Mouse (Mus musculus) limb, embryonic 15.5 days (tissue): ENCODE data around the gene Stard9. TPM values are rescaled to one million over a fixed set of nuclear protein-coding genes. Genes with fewer than 3 reads are reported as not detected.
"Not testable (repeated sequence)": the region's sequence is repeated elsewhere in the genome, so short reads cannot be mapped to it uniquely, and the experiment has no call there.

Experiments used
- ATAC-seq: fragments of 200-750 bp; cut with Nextera tagmentation; 2 replicates; pipeline ENCODE4 v1.8.0; 2017; ENCODE audit warnings: low read depth, moderate TSS enrichment; ENCODE audit not compliant: insufficient number of reproducible peaks, low FRiP score, low TSS enrichment
- H3K27ac ChIP-seq: fragments of 300-500 bp; sonication (generic); 2 replicates; pipeline ENCODE4 v1.5.1; 2015; ENCODE audit warnings: moderate library complexity, mild to moderate bottlenecking, inconsistent platforms
- H3K27me3 ChIP-seq: fragments of 300-500 bp; sonication (generic); 2 replicates; pipeline ENCODE4 v1.6.1; 2015; ENCODE audit warnings: inconsistent platforms
- H3K36me3 ChIP-seq: fragments of 300-500 bp; sonication (generic); 2 replicates; pipeline ENCODE4 v1.6.1; 2015; ENCODE audit warnings: inconsistent platforms
- H3K4me1 ChIP-seq: fragments of 300-500 bp; sonication (generic); 2 replicates; pipeline ENCODE4 v1.6.1; 2015; ENCODE audit warnings: inconsistent platforms
- H3K4me2 ChIP-seq: fragments of 300-500 bp; sonication (generic); 2 replicates; pipeline ENCODE4 v1.6.1; 2015; ENCODE audit warnings: mild to moderate bottlenecking, inconsistent platforms
- H3K4me3 ChIP-seq: fragments of 300-500 bp; sonication (generic); 2 replicates; pipeline ENCODE4 v1.5.1; 2015; ENCODE audit warnings: mild to moderate bottlenecking, inconsistent platforms
- H3K9ac ChIP-seq: fragments of 300-500 bp; sonication (generic); 2 replicates; pipeline ENCODE4 v1.6.1; 2015; ENCODE audit warnings: inconsistent platforms
- H3K9me3 ChIP-seq: fragments of 300-500 bp; sonication (generic); 2 replicates; pipeline ENCODE4 v1.6.1; 2016; ENCODE audit warnings: inconsistent platforms
- WGBS: fragments of 180-500 bp; shearing (Covaris S2); methylation state at CpG from one replicate; pipeline ENCODE4 v1.1.7; 2015; 5-methylcytosine and 5-hydroxymethylcytosine counted together
- polyA plus RNA-seq: library from polyadenylated mRNA; unstranded; fragments of >200 nt; fragmentation: Nextera tagmentation; extraction: Ambion mirVana; gene quantifications from 2 replicates; pipeline ENCODE4 v1.2.1, GENCODE M21; 2015

Gene Stard9
- polyA plus RNA-seq, 1 experiment from 2014 or later = 7.5 TPM

DNA sequence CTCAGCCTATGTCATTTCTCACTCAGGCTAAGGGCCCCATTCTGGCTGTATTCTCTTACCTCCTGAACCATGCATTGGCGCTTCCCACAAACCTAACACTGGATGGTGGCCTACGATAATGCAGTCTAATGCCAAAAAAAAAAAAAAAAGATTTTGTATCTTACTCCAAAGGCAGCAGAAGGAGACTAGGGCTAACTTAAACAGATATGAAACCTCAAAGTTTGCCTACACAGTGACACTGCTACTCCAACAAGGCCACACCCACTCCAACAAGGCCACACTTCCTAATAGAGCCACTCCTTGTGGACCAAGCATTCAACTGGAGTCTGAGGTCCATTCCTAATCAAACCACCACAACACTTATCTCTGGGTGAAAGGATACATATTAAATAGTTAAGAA lies 27.8 kb downstream of the Stard9 start:
- no peak overlapping the region for H3K4me3 ChIP-seq
- WGBS = 100% methylated on average over 2 of the region's 2 CpGs
- H3K27me3 ChIP-seq = no peaks in the 10 kb centered on the region
- H3K27ac ChIP-seq = no peak overlapping the region
- H3K9ac ChIP-seq = no peak overlapping the region
- H3K4me1 ChIP-seq = no peaks in the 10 kb centered on the region
- no peaks in the 10 kb centered on the region for H3K9me3 ChIP-seq
- ATAC-seq = no peak
- H3K36me3 ChIP-seq = no peaks in the 10 kb centered on the region
- no peak overlapping the region for H3K4me2 ChIP-seq

DNA sequence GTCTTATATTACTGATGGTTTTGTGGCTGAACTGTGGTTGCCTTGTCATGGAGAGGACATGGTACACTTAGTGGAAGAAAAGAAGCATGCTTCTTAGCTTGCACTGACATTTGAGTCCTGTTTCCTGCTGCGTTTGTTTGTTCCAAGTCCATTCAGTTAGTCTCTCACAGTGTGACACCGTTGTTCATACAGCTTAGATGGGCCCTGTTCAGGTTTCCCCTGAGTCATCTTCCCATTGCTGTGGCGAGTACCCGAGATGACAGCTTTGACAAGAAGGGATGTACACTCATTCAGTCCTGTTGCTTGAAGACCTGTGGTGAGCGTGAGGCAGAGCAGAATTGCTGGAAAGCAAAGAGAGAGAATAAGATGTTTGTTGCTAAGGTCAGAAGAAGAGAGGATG lies 29.6 kb downstream of the Stard9 start:
- Histone ChIP-seq H3K27me3 (no peaks in the 10 kb centered on the region), H3K9ac (no peak overlapping the region), H3K4me2 (no peak overlapping the region), H3K4me3 (no peak overlapping the region), H3K9me3 (no peaks in the 10 kb centered on the region), H3K4me1 (no peaks in the 10 kb centered on the region), H3K36me3 (no peaks in the 10 kb centered on the region), H3K27ac (no peak overlapping the region)
- no peak for ATAC-seq
- 78% methylated on average over 5 of the region's 5 CpGs for WGBS

DNA sequence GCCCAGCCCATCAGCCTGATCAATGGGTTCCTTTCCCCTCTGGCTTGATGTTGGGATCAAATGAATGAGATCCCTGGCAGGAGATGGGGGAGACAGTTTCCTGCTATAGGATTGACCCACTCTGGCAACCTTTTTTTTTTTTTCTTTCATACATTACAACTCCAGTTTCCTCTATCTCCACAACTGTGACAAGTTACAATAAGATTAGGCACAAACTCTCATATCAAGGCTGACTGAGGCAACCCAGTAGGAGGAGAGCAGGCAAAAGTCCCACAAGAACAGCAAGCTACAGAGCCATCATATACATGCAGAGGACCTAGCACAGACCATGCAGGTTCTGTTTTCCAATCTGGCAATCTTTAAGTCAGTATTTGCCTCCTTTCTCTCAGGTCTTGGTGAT lies 30.4 kb downstream of the Stard9 start:
- Histone ChIP-seq H3K36me3 (no peaks in the 10 kb centered on the region), H3K9me3 (no peaks in the 10 kb centered on the region), H3K9ac (no peak overlapping the region), H3K4me1 (no peaks in the 10 kb centered on the region), H3K4me2 (no peak overlapping the region), H3K27me3 (no peaks in the 10 kb centered on the region), H3K27ac (no peak overlapping the region), H3K4me3 (no peak overlapping the region)
- ATAC-seq = no peak

DNA sequence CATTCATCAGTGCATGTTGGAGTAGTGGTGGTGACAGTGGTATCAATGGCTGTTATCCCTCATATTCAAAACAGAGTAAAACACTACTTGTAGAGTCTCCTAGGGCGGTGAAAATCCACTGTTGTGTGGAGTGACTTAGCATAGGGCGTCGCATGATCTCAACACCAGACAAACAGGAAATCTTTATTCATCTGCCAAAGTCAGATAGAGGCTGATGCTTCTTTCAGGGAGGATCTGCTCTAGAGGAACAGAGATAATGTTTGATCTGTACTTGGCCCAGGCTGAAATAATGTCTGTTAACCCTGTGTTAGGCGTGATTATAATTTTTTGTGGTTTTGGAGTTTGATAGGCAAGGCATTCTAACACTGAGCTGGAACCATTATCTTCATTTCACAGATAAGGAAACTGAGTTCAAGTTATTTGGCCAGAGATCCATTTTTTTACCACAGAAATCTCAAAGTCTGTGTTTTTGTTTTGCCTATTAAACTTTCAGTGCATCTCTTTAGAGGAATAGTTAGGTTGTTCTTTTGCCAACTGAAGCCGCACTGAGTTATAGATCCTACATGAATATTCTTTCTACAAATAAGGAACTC lies 31.7 kb downstream of the Stard9 start:
- WGBS = 81% methylated on average over 5 of the region's 5 CpGs
- Histone ChIP-seq H3K27ac (no peak overlapping the region), H3K4me1 (no peaks in the 10 kb centered on the region), H3K27me3 (no peaks in the 10 kb centered on the region), H3K9ac (no peak overlapping the region), H3K4me2 (no peak overlapping the region), H3K9me3 (no peaks in the 10 kb centered on the region), H3K36me3 (no peaks in the 10 kb centered on the region), H3K4me3 (no peak overlapping the region)
- ATAC-seq = no peak

DNA sequence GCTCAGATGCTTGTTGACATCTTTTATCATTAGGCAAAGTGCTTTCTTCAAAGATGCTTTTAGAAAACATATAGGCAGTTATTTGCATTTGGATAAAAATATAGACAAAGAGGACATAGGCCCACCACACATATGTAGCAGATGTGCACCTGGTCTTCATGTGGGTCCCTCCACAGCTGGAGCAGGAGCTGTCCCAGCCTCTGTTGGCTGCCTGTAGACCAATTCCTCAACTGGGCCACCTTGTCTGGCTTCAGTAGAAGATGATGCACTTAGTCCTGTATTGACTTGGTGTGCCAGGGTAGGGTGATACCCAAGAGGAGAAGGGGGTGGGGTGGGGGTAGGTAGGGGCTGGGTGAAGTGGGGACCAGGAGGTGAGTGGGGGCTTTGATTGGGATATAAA lies 33.8 kb downstream of the Stard9 start:
- no peaks in the 10 kb centered on the region for H3K4me1 ChIP-seq
- H3K9me3 ChIP-seq = no peaks in the 10 kb centered on the region
- no peak overlapping the region for H3K4me3 ChIP-seq
- no peak overlapping the region for H3K27ac ChIP-seq
- peaks cover 9% of the 10 kb centered on the region; the same call in 1 of the 2 replicates for H3K36me3 ChIP-seq
- no peak overlapping the region for H3K9ac ChIP-seq
- H3K4me2 ChIP-seq = no peak overlapping the region
- no peak for ATAC-seq
- no peaks in the 10 kb centered on the region for H3K27me3 ChIP-seq

DNA sequence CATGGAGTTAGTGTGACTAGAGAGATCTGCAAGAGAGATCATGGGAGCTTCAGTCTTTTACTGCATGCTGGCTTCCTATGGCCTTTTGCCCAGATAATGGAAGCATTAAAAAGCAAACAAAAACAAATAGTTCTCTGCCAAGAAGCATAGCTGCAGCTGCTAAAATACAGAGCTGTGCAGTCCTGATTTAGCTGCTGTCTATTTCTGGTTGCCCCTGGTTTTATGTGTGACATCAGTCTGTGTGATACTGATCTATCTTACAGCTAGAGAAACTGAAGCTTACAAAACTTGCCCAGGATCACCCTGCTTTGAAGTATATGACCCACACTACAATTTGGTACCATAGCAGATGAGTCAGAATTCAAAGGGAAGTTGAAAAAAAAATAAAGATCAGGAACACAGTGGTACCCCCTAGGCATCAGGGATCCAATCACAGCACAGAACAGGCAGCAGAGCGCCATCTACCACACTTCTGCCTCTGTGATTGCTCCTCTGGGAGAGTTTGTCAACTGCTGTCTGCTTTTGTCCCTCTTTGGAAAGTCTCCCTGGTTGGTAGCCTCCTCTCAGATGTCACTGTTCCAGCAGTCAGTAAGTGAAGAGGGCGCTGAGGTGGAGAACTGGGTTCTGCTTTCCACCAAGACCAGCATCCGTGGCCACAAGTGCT lies 34.7 kb downstream of the Stard9 start:
- Histone ChIP-seq H3K27ac (no peak overlapping the region), H3K4me3 (no peak overlapping the region), H3K4me2 (no peak overlapping the region), H3K9me3 (no peaks in the 10 kb centered on the region), H3K4me1 (no peaks in the 10 kb centered on the region), H3K27me3 (no peaks in the 10 kb centered on the region), H3K9ac (no peak overlapping the region), H3K36me3 (peaks cover 15% of the 10 kb centered on the region; the same call in 1 of the 2 replicates)
- no peak for ATAC-seq
- 68% methylated on average over 3 of the region's 3 CpGs for WGBS

DNA sequence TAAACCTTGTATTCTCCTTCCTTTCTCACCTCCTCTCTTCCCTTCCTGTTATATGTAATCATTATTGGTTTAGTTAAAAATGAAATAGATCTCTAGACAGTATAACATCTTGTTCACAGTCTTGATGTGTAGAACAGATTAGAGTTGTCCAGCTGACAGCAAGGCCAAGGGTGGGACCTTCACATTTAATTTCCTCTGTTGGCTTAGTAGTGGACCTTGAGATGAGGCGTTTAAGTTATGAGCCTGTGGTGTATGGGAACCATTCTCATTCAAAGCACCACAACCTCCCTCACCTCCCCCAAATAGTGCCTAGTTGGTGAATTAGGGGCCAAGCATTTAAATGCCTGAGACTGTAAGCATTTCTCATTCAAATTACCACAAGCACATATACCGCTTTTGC lies 38.5 kb downstream of the Stard9 start:
- H3K4me3 ChIP-seq = no peak overlapping the region
- peaks cover 15% of the 10 kb centered on the region; the same call in 1 of the 2 replicates for H3K36me3 ChIP-seq
- WGBS = 78% methylated on average over 2 of the region's 2 CpGs
- H3K4me2 ChIP-seq = no peak overlapping the region
- no peak overlapping the region for H3K27ac ChIP-seq
- ATAC-seq = no peak
- H3K9me3 ChIP-seq = no peaks in the 10 kb centered on the region
- H3K4me1 ChIP-seq = no peaks in the 10 kb centered on the region
- no peak overlapping the region for H3K9ac ChIP-seq
- no peaks in the 10 kb centered on the region for H3K27me3 ChIP-seq

DNA sequence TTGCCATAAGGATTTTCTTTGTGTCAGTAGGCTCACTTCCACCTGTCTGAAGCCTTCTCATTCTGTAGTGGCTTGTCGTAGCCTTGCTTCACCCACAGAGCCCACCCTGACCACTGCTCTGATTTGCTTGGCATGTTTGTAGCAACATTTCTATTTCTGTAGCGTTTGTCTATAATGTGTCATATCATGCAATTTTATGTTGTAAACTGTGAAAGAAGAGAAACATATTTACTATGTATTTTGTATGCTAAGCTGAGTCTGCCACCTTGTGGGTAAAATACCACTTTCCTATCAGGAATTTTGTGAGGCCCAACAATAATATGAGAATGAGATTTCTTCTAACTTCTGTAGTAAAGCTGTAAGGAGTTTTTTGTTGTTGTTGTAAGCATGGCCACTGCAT lies 41.3 kb downstream of the Stard9 start:
- no peak for ATAC-seq

DNA sequence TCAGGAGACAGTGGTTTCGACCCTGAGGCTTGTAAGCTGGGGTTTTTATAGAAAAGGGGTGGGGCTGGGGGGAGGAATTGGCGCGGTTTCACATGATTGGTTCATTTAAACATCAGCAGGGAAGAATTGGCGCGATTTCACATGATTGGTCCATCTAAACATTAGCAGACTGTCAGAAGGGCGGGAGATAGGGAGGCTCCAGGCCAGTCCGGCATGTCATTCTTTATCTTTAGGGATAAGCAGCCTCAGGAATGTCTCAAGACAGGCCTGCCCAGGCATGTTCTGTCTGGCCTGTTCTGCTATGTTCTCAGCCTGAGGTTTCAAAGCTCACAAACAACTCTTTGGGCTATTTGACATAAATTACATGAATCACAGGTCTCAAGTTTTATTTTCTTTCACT lies 52.2 kb downstream of the Stard9 start:
- H3K9ac ChIP-seq, H3K9me3 ChIP-seq, ATAC-seq, H3K4me3 ChIP-seq, H3K27ac ChIP-seq, H3K4me2 ChIP-seq, H3K4me1 ChIP-seq, H3K27me3 ChIP-seq: not testable (repeated sequence)
- WGBS = 71% methylated on average over 7 of the region's 7 CpGs
- peaks cover 16% of the 10 kb centered on the region; the same call in 1 of the 2 replicates for H3K36me3 ChIP-seq

More for the DNA sequence above, 41.3 kb downstream of the Stard9 start:
- Histone ChIP-seq H3K27ac (no peak overlapping the region), H3K4me3 (no peak overlapping the region), H3K36me3 (peaks cover 25% of the 10 kb centered on the region), H3K4me1 (no peaks in the 10 kb centered on the region), H3K4me2 (no peak overlapping the region), H3K9ac (no peak overlapping the region), H3K27me3 (no peaks in the 10 kb centered on the region), H3K9me3 (no peaks in the 10 kb centered on the region)
- WGBS = 69% methylated on average over 2 of the region's 2 CpGs

DNA sequence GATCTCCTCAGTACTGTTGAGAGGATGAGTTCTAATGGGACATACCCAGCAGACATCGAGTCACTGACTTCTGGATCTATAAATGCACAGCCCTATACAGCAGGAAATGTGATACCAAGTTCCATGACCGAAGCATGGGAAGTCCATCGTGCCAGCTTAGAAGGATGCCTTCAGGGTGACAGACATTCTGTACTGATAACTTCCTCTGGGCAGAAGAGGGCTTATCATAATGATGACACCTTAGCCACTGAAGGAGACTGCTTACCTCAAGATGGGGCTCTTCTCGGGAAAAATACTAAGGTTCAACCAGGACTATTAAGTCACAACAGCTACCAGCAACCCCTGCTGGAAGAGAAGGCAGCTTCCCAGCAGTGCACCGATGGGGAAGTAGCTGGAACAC lies 68.8 kb downstream of the Stard9 start:
- Histone ChIP-seq H3K36me3 (peaks cover 62% of the 10 kb centered on the region), H3K4me2 (no peak overlapping the region), H3K4me1 (no peaks in the 10 kb centered on the region), H3K9me3 (no peaks in the 10 kb centered on the region), H3K4me3 (no peak overlapping the region), H3K27ac (no peak overlapping the region), H3K9ac (no peak overlapping the region), H3K27me3 (no peaks in the 10 kb centered on the region)
- 84% methylated on average over 5 of the region's 5 CpGs for WGBS
- no peak for ATAC-seq

DNA sequence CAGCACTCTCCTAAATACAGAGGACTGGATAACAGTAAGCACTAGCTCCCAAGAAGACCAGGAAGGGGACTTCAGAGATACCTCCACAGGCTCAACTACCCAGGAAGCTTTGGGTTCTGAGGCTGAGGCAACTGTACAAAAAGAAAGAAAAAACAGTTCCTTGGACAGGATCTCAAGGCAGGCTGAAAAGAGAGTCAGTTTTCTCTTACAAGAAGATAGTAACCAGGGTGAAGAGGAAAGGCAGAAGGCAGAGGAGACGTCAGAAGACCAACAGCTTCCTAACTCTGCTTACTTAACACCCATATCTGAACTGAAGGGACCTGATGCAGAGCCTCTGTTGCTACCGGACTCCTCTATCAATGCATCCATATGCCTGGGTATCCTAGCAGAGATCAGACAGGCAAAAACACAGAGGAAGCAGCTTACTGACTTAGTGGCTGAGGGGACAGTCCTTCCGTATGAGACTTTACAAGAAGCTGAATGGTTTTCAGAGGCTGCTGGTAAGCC lies 71.5 kb downstream of the Stard9 start:
- no peak overlapping the region for H3K4me2 ChIP-seq
- no peak overlapping the region for H3K27ac ChIP-seq
- H3K9ac ChIP-seq = no peak overlapping the region
- H3K4me3 ChIP-seq = no peak overlapping the region
- WGBS = 92% methylated on average over 3 of the region's 3 CpGs
- peaks cover 57% of the 10 kb centered on the region for H3K36me3 ChIP-seq
- ATAC-seq = no peak
- H3K9me3 ChIP-seq = no peaks in the 10 kb centered on the region
- H3K27me3 ChIP-seq = no peaks in the 10 kb centered on the region
- H3K4me1 ChIP-seq = no peaks in the 10 kb centered on the region

DNA sequence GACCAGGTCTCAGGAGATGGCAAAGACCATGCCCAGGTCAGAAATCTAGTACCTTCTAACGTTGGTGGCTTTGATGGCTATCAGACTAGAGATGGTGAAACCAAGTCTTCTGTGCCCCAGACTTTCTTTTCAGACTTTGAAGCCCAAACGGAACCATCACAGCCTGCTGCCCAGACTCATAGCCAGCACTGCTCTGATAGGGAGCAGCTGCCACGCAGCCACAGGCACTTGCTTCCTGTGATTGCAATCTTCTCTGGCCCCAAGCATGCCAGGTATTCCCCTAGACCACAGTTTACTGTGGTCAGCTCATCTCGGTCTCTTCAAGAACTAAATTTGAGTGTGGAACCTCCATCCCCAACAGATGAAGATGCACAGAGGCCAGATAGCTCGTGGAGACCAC lies 73.8 kb downstream of the Stard9 start:
- H3K27ac ChIP-seq = no peak overlapping the region
- H3K36me3 ChIP-seq = peaks cover 52% of the 10 kb centered on the region
- ATAC-seq = no peak
- WGBS = 71% methylated on average over 5 of the region's 5 CpGs
- H3K4me1 ChIP-seq = no peaks in the 10 kb centered on the region
- H3K27me3 ChIP-seq = no peaks in the 10 kb centered on the region
- no peak overlapping the region for H3K4me3 ChIP-seq
- no peak overlapping the region for H3K4me2 ChIP-seq
- no peaks in the 10 kb centered on the region for H3K9me3 ChIP-seq
- no peak overlapping the region for H3K9ac ChIP-seq
